Mouse (Mus musculus): ENCODE measurements around the gene Il22ra1.

Gene Il22ra1

GRCm38 (mm10) chr4:135736903-135737302 lies 8.9 kb downstream of the Il22ra1 start:
- DNase-seq, result no peak

- DNase-seq, result no peak
These were observed 10.3 kb downstream of the Il22ra1 start for GRCm38 (mm10) chr4:135738237-135738636.

- no peak for DNase-seq
These were observed 11.2 kb downstream of the Il22ra1 start for GRCm38 (mm10) chr4:135739148-135739547.

GRCm38 (mm10) chr4:135739672-135740071 lies 11.7 kb downstream of the Il22ra1 start:
- no peak for DNase-seq

- DNase-seq, result no peak
These were observed 15.5 kb downstream of the Il22ra1 start for GRCm38 (mm10) chr4:135743520-135743919.

- no peak for DNase-seq
These were observed 16.9 kb downstream of the Il22ra1 start for GRCm38 (mm10) chr4:135744726-135745448.

- no peak for DNase-seq
These were observed 17.6 kb downstream of the Il22ra1 start for GRCm38 (mm10) chr4:135745613-135746012.

GRCm38 (mm10) chr4:135750896-135751295 lies 22.9 kb downstream of the Il22ra1 start:
- no peak for DNase-seq

- no peak for DNase-seq
These were observed 24.3 kb downstream of the Il22ra1 start for GRCm38 (mm10) chr4:135752106-135752778.

GRCm38 (mm10) chr4:135752779-135753164 lies 24.8 kb downstream of the Il22ra1 start:
- no peak for DNase-seq

GRCm38 (mm10) chr4:135758331-135758730 lies 30.4 kb downstream of the Il22ra1 start:
- no peak for DNase-seq

GRCm38 (mm10) chr4:135758825-135759224 lies 30.9 kb downstream of the Il22ra1 start:
- DNase-seq, result no peak

GRCm38 (mm10) chr4:135759356-135759976 lies 31.5 kb downstream of the Il22ra1 start, which contains the start of gene Myom3:
Gene Myom3 (plus strand): TSS chr4:135759715.
- no peak for DNase-seq

- DNase-seq, result no peak
These were observed 33.1 kb downstream of the Il22ra1 start for GRCm38 (mm10) chr4:135761048-135761447.

GRCm38 (mm10) chr4:135761569-135761968 lies 33.6 kb downstream of the Il22ra1 start:
- DNase-seq, result no peak

- peak; percentile 6 for DNase-seq
These were observed 34.4 kb downstream of the Il22ra1 start for GRCm38 (mm10) chr4:135762251-135762906.

GRCm38 (mm10) chr4:135764700-135765099 lies 36.7 kb downstream of the Il22ra1 start:
- DNase-seq, result no peak

- no peak for DNase-seq
These were observed 37.7 kb downstream of the Il22ra1 start for GRCm38 (mm10) chr4:135765707-135766106.

GRCm38 (mm10) chr4:135766976-135767375 lies 39.0 kb downstream of the Il22ra1 start:
- DNase-seq, result no peak

- DNase-seq, result peak; percentile 18
These were observed 40.9 kb downstream of the Il22ra1 start for GRCm38 (mm10) chr4:135768572-135769526.

GRCm38 (mm10) chr4:135770611-135771305 lies 42.8 kb downstream of the Il22ra1 start:
- no peak for DNase-seq

Data from cerebellum, adult 8-10 months (tissue).